Mouse (Mus musculus): ENCODE measurements around the gene Kmt2b. TPM values are rescaled to one million over a fixed set of nuclear protein-coding genes. Genes with fewer than 3 reads are reported as not detected.
A peak's percentile ranks its signal among the peaks of the same experiment; 100 is the strongest.

Kmt2b gene
- total and polyA plus RNA-seq, 3 experiments: 8.4 to 32.8 (median 17.2) TPM

GRCm38 (mm10) chr7:30614454-30614853, 25.9 kb upstream of the Kmt2b start (continued):
- no peak for TF ChIP-seq MYC (IDR thresholded peaks at IDR 0.05; ENCODE audit: low read depth, low read length)

- Histone ChIP-seq H3K4me3 (replicated peaks in 1 of 3; ENCODE audit: low read depth in 2 of 3, low read length in 2 of 3, poor library complexity in 1 of 3) (no peak overlapping the region), H3K36me3 (replicated peaks in 1 of 2; ENCODE audit: control insufficient read depth in 1 of 2, insufficient read depth in 1 of 2, low read length in 1 of 2) (peaks cover 27 to 46% of the 10 kb centered on the region in 2 experiments), H3K27ac (ENCODE audit: insufficient read depth, low read depth) (no peak overlapping the region), H3K9ac (ENCODE audit: insufficient read depth, low read depth) (no peak overlapping the region), H3K4me1 (ENCODE audit: control insufficient read depth in 1 of 2, insufficient read depth in 2 of 2) (peaks cover 0 to 21% of the 10 kb centered on the region in 2 experiments; a peak in 2 of 4 replicates), H3K9me3 (replicated peaks; ENCODE audit: low read length) (no peaks in the 10 kb centered on the region), H3K79me2 (replicated peaks; ENCODE audit: control insufficient read depth, extremely low read depth, insufficient read depth, poor library complexity, severe bottlenecking) (no peaks in the 10 kb centered on the region), H3K27me3 (replicated peaks) (no peaks in the 10 kb centered on the region), H3K4me2 (ENCODE audit: insufficient read depth, low read depth, poor library complexity, severe bottlenecking) (no peak overlapping the region)
- in situ Hi-C loops (cut with MboI; ENCODE audit: low pct_ligation_motif_present, low pct_unique_long_range_greater_than_20kb, low sequenced_read_pairs): no loop called here
- DNase-seq (ENCODE audit: extremely low read depth): peak; percentile 63
- dilution Hi-C loops (cut with MboI; ENCODE audit: extremely low pct_ligation_motif_present, extremely low pct_unique_long_range_greater_than_20kb, low sequenced_read_pairs): no loop called here
- TF ChIP-seq CTCF (conservative IDR thresholded peaks at IDR 0.05 in 1 of 2, IDR thresholded peaks at IDR 0.05 in 1 of 2; ENCODE audit: low read depth in 2 of 2, low read length in 2 of 2) (peak; percentile 73 to 84), ZC3H11A (IDR thresholded peaks at IDR 0.05; ENCODE audit: low read depth, low read length) (peak; percentile 23; the same call in 1 of the 2 replicates), USF1 (IDR thresholded peaks at IDR 0.05; ENCODE audit: low read depth, low read length) (no peak), RAD21 (IDR thresholded peaks at IDR 0.05; ENCODE audit: low read depth, low read length) (peak; percentile 63), SMC3 (IDR thresholded peaks at IDR 0.05; ENCODE audit: low read depth, low read length) (peak; percentile 84), RCOR1 (conservative IDR thresholded peaks at IDR 0.05; ENCODE audit: low read depth, low read length) (no peak), HCFC1 (IDR thresholded peaks at IDR 0.05; ENCODE audit: low read depth, low read length) (no peak), IRF4 (IDR thresholded peaks at IDR 0.05; ENCODE audit: low read depth, low read length) (0 out of 2 replicates have a peak, but pooled peaks have one; percentile 25)
Measured at GRCm38 (mm10) chr7:30613529-30614112, 25.1 kb upstream of the Kmt2b start.

- H3K4me1 ChIP-seq (ENCODE audit: control insufficient read depth in 1 of 2, insufficient read depth in 2 of 2): peaks cover 2 to 28% of the 10 kb centered on the region in 2 experiments; a peak in 3 of 4 replicates
- no peaks in the 10 kb centered on the region for H3K9me3 ChIP-seq (replicated peaks; ENCODE audit: low read length)
- H3K79me2 ChIP-seq (replicated peaks; ENCODE audit: control insufficient read depth, extremely low read depth, insufficient read depth, poor library complexity, severe bottlenecking): no peaks in the 10 kb centered on the region
- TF ChIP-seq MAX (IDR thresholded peaks at IDR 0.05; ENCODE audit: low read length) (no peak), TBP (conservative IDR thresholded peaks at IDR 0.05; ENCODE audit: low read depth, low read length) (no peak), MEF2A (IDR thresholded peaks at IDR 0.05; ENCODE audit: borderline replicate concordance, low read depth, low read length) (no peak), GABPA (IDR thresholded peaks at IDR 0.05; ENCODE audit: insufficient replicate concordance, low read depth, low read length) (no peak), RCOR1 (conservative IDR thresholded peaks at IDR 0.05; ENCODE audit: low read depth, low read length) (no peak), SMC3 (IDR thresholded peaks at IDR 0.05; ENCODE audit: low read depth, low read length) (no peak), JUND (conservative IDR thresholded peaks at IDR 0.05; ENCODE audit: low read depth, low read length) (no peak), ETS1 (conservative IDR thresholded peaks at IDR 0.05; ENCODE audit: low read depth, low read length) (no peak), E2F4 (IDR thresholded peaks at IDR 0.05; ENCODE audit: insufficient replicate concordance, low read depth, low read length) (no peak), POLR2A (IDR thresholded peaks at IDR 0.05; ENCODE audit: low read depth, low read length) (no peak), TCF12 (IDR thresholded peaks at IDR 0.05; ENCODE audit: low read depth, low read length) (no peak), ZMIZ1 (IDR thresholded peaks at IDR 0.05; ENCODE audit: low read depth, low read length) (no peak), KAT2A (IDR thresholded peaks at IDR 0.05; ENCODE audit: insufficient replicate concordance, low read length) (no peak), ZC3H11A (IDR thresholded peaks at IDR 0.05; ENCODE audit: low read depth, low read length) (no peak), CHD1 (IDR thresholded peaks at IDR 0.05; ENCODE audit: low read depth, low read length) (no peak), ZKSCAN1 (IDR thresholded peaks at IDR 0.05; ENCODE audit: borderline replicate concordance, low read depth, low read length) (no peak), JUN (IDR thresholded peaks at IDR 0.05; ENCODE audit: insufficient read depth, low read depth, low read length) (no peak), NRF1 (IDR thresholded peaks at IDR 0.05; ENCODE audit: low read depth, low read length) (no peak), ZNF384 (IDR thresholded peaks at IDR 0.05; ENCODE audit: low read depth, low read length) (no peak), NELFE (IDR thresholded peaks at IDR 0.05; ENCODE audit: low read depth, low read length) (no peak)
- dilution Hi-C loops (cut with MboI; ENCODE audit: extremely low pct_ligation_motif_present, extremely low pct_unique_long_range_greater_than_20kb, low sequenced_read_pairs): no loop called here
- H3K36me3 ChIP-seq (replicated peaks in 1 of 2; ENCODE audit: control insufficient read depth in 1 of 2, insufficient read depth in 1 of 2, low read length in 1 of 2): peaks cover 19 to 38% of the 10 kb centered on the region in 2 experiments
- in situ Hi-C loops (cut with MboI; ENCODE audit: low pct_ligation_motif_present, low pct_unique_long_range_greater_than_20kb, low sequenced_read_pairs): no loop called here
- no peak within 1 kb of the TSS for H3K9ac ChIP-seq (ENCODE audit: insufficient read depth, low read depth)
- no peak within 1 kb of the TSS for H3K27ac ChIP-seq (ENCODE audit: insufficient read depth, low read depth)
- H3K4me2 ChIP-seq (ENCODE audit: insufficient read depth, low read depth, poor library complexity, severe bottlenecking): no peak within 1 kb of the TSS
- no peak for DNase-seq (ENCODE audit: extremely low read depth)
- no peaks in the 10 kb centered on the region for H3K27me3 ChIP-seq (replicated peaks)
- no peak within 1 kb of the TSS for H3K4me3 ChIP-seq (replicated peaks in 1 of 3; ENCODE audit: low read depth in 2 of 3, low read length in 2 of 3, poor library complexity in 1 of 3)
Measured at GRCm38 (mm10) chr7:30612654-30613402, 24.3 kb upstream of the Kmt2b start, which contains the start of gene Upk1a. Gene Upk1a (minus strand): TSS chr7:30612847.
